Mouse (Mus musculus) splenic B cell, adult 2 months (primary cell): ENCODE measurements around the gene 1810046K07Rik.

ENCODE experiments used
- DNase-seq: peaks from one replicate; pipeline ENCODE4 v3.0.0-alpha.2; 2011; ENCODE audit warnings: low read depth, low spot score
- H3K27me3 ChIP-seq: 2 replicates; pipeline ENCODE4 v1.6.1; 2012; ENCODE audit warnings: mild to moderate bottlenecking, low read length, moderate library complexity, mixed read lengths; ENCODE audit not compliant: control insufficient read depth, poor library complexity, insufficient read depth, severe bottlenecking
- H3K36me3 ChIP-seq: 2 replicates; pipeline ENCODE4 v1.6.1; 2012; ENCODE audit warnings: mild to moderate bottlenecking, low read length, moderate library complexity, mixed read lengths; ENCODE audit not compliant: control insufficient read depth, poor library complexity, insufficient read depth, severe bottlenecking

The 1810046K07Rik gene

DNA sequence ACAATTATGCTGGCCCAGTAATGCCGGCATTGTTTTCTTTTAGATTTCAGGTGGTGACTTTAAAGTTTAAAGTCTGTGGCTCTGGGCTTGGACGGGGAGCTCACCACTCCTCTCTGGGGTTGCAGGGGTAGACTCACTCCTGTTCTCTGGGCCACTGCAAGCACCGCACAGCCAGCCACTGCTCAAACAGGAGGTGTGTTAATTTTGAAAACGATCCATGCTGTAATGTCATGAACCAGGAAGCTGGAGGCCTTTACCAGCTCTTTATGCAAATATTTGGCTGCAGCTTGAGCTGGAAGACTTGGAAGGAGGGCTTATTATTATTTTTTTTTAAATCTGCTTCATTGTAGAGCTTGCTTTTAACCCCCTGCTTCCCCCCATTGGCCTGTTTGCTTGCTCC is 54.0 kb downstream of the 1810046K07Rik start:
- no peak for DNase-seq
- H3K36me3 ChIP-seq = peaks cover 4% of the 10 kb centered on the region
- no peaks in the 10 kb centered on the region for H3K27me3 ChIP-seq

- Histone ChIP-seq H3K27me3 (no peaks in the 10 kb centered on the region), H3K36me3 (peaks cover 8% of the 10 kb centered on the region)
- DNase-seq = peak; percentile 26
Measured at GRCm38 (mm10) chr9:51273581-51274154, 55.0 kb downstream of the 1810046K07Rik start.

DNA sequence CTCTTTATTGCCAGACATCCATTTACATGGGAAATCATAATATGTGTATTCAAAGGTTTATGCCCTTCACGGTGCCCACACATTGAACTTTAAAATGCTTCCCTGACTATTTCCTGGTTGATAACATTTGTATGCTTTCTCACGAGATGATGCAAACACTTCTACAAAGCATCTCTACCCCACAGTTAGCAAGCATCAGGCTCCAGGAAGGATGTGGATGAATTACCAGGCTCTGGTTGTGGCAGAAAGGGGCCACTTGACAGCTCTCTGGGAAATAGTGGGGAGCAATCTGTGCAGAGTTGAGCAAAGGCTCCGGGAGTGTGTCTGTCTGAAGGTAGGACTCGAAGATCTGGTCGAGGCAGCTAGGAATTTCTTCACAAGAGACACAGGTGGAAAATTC is 56.6 kb downstream of the 1810046K07Rik start:
- H3K36me3 ChIP-seq = peaks cover 8% of the 10 kb centered on the region
- DNase-seq = no peak
- no peaks in the 10 kb centered on the region for H3K27me3 ChIP-seq

DNA sequence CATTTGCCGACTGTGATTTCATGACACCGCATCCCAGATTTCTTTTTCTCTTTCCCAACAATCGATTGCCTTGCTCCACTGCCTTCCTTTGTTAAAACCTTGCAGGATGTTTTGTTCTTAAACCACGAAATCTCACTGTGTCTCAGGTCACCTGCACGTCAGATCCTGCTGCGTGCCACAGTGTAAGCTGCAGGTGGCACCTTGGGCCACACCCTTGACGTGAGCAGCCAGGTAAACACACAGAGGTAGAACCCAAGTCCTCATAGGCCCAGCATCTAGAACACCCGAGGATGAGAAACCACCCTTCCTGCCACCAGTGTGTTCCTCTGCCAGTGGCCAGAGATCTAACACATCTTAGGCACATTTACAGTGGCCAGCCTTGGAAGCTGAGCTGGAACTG is 57.6 kb downstream of the 1810046K07Rik start:
- Histone ChIP-seq H3K27me3 (no peaks in the 10 kb centered on the region), H3K36me3 (peaks cover 8% of the 10 kb centered on the region)
- DNase-seq = no peak

DNA sequence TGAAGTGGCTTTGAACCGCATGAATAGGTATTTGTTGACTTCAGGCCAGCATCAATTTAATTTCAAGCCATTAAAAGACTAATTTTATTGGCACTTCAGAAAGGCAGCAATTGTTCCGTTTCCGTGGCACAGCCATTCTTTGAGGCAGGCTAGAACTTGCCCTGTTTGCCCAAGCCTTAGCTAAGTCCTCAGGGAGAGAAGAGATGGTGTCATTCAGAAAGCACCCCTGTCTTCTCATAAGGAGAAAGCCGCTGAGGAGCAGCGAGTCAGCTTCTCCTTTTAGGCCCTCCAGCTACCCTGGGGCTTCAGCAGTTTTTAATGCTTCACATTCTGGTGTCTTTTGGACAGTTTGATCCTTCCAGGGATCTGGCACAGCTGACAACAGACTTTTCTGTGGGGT is 59.9 kb downstream of the 1810046K07Rik start:
- peaks cover 8% of the 10 kb centered on the region for H3K36me3 ChIP-seq
- no peak for DNase-seq
- no peaks in the 10 kb centered on the region for H3K27me3 ChIP-seq

GRCm38 (mm10) chr9:51258426-51258825 is 70.3 kb downstream of the 1810046K07Rik start:
- H3K27me3 ChIP-seq = no peaks in the 10 kb centered on the region
- peaks cover 1% of the 10 kb centered on the region; the same call in 1 of the 2 replicates for H3K36me3 ChIP-seq
- no peak for DNase-seq

DNA sequence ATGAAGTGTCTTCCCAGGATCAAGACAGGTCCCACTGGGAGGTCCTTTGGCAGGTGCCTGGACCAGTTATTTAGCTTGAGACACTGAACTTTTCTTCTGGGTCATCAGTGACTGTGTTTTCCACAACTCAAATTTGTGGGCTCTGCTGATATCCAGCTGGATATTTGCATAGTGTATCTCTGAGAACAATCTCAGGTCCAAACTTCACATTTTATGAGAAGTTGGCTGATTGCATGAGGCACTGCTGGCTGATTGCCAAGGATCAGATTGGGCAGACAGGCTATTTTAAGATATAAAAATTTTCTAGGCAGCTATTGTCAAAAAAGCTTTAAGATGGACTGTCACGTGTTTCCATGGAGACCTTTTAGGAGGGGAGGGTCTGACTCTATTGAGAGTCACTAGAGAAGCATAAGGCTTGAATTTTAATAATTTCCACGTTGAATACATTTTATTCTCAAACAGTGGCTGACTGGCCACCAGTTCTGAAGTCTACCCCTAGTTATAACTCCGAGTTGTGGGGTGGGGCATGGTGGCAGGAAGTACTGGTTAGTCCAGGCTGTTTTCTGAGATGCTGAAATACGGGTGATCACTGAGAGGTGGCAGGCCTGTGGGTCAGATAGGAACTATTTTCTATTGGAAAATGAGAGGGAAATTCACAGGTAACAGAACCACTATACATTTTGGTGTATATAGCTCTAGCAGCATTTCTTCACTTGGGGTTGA is 71.8 kb downstream of the 1810046K07Rik start:
- DNase-seq = no peak
- Histone ChIP-seq H3K27me3 (no peaks in the 10 kb centered on the region), H3K36me3 (peaks cover 1% of the 10 kb centered on the region; the same call in 1 of the 2 replicates)
